Mouse (Mus musculus): ENCODE measurements at regions not wholly inside any gene's neighbourhood (a gene's known extent, or its start where the extent isn't known, plus 50 kb on each side); places are given as distances from the start of the nearest gene placed in this dataset.

DNA sequence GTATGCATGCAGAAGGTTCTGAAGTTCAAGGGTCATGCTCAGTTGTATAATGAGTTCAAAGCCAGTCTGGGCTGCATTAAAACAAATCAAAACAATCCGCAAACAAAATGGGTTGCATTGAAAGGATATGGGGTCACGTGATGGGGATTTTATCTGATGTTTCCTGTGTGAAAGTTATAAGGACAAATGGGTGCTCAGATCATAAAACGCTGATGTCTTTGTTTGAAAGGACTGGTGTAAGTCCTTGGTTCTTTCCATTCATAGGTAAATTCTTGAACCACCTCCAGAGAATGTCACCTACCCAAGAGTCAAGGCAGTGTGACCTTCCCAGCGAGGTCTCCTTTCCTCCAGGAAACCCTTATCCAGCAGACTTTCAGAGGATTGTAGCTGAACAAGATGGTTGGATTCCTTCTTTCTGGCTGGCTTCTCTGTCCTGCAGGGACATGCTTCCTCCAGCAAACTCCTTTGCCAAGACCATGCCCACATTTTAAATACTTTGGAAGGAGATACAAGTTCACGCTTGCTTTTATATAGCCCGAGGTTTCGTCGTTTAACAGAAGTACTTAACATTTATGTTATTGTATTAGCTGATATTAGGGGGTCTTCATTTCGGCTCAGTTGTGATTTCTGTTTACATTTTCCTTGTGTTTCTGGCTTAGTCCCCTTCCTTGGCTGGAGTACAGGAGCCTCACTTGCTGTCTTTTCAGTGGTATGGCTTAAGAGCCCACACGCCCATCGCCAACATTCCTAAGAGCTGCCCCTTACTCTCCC lies 74.6 kb upstream of the Cops8 start:
- H3K27ac ChIP-seq (replicated peaks; ENCODE audit: insufficient read depth, low read depth, low read length) = no peak overlapping the region
- H3K9ac ChIP-seq (ENCODE audit: low read depth, low read length) = no peak overlapping the region
- 77% methylated on average over 11 of the region's 11 CpGs for WGBS
- no peak for TF ChIP-seq CTCF (IDR thresholded peaks at IDR 0.05; ENCODE audit: low read depth, low read length)
- no peak for TF ChIP-seq POLR2A (IDR thresholded peaks at IDR 0.05; ENCODE audit: extremely low read depth, insufficient read depth, low read length)
- H3K4me3 ChIP-seq (ENCODE audit: insufficient read depth, low read depth, low read length) = no peak overlapping the region
- H3K27me3 ChIP-seq (ENCODE audit: control insufficient read depth, insufficient read depth, low read length) = no peaks in the 10 kb centered on the region
- no peak for DNase-seq (ENCODE audit: extremely low read depth, low read depth, low spot score)
- no peaks in the 10 kb centered on the region for H3K36me3 ChIP-seq (ENCODE audit: control insufficient read depth, insufficient read depth, low read length)
- no peaks in the 10 kb centered on the region for H3K79me2 ChIP-seq (ENCODE audit: control insufficient read depth, insufficient read depth, low read length)
- no peaks in the 10 kb centered on the region for H3K4me1 ChIP-seq (ENCODE audit: control insufficient read depth, insufficient read depth, low read length)

DNA sequence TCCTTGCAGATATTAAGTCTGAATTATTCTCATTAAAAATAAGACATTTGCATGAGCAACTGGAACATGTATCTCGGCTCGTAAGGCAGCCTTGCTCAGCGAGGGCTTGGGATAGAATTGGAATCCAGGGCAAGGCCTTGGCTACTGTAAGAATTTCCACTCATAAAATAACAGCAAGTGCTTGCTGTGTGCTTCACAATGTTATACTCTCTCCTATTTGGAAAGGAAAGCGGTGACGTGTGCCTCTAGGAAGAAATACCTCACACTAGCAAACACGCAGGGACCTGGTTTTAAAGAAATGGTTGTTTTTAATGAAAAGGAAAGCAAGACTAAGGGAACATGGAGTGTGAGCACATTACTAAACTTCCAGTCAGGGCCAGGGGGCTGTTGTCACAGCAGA lies 69.3 kb upstream of the Cops8 start:
- no peak overlapping the region for H3K9ac ChIP-seq (ENCODE audit: low read depth, low read length)
- no peak for TF ChIP-seq CTCF (IDR thresholded peaks at IDR 0.05; ENCODE audit: low read depth, low read length)
- TF ChIP-seq POLR2A (IDR thresholded peaks at IDR 0.05; ENCODE audit: extremely low read depth, insufficient read depth, low read length) = no peak
- H3K27me3 ChIP-seq (ENCODE audit: control insufficient read depth, insufficient read depth, low read length) = no peaks in the 10 kb centered on the region
- 94% methylated on average over 6 of the region's 6 CpGs for WGBS
- no peak overlapping the region for H3K27ac ChIP-seq (replicated peaks; ENCODE audit: insufficient read depth, low read depth, low read length)
- no peak overlapping the region for H3K4me3 ChIP-seq (ENCODE audit: insufficient read depth, low read depth, low read length)
- no peaks in the 10 kb centered on the region for H3K36me3 ChIP-seq (ENCODE audit: control insufficient read depth, insufficient read depth, low read length)
- H3K79me2 ChIP-seq (ENCODE audit: control insufficient read depth, insufficient read depth, low read length) = no peaks in the 10 kb centered on the region
- no peak for DNase-seq (ENCODE audit: extremely low read depth, low read depth, low spot score)
- H3K4me1 ChIP-seq (ENCODE audit: control insufficient read depth, insufficient read depth, low read length) = no peaks in the 10 kb centered on the region

DNA sequence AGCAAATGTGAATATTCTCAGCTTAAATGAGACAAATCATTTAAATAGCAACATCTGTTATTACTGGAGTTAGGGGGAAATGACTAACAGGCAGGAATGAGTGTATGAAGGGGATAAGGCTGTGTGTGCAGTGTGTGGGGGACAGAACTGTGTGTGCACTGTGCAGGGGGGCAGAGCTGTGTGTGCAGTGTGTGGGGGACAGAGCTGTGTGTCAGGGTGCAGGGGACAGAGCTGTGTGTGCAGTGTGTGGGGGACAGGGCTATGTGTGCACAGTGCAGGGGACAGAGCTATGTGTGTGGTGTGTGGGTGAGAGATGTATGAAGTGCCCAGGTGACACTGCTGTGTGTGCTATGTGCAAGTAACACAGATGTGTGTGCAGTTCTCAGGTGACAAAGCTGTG lies 66.7 kb upstream of the Cops8 start:
- H3K4me3 ChIP-seq (ENCODE audit: insufficient read depth, low read depth, low read length) = no peak overlapping the region
- H3K36me3 ChIP-seq (ENCODE audit: control insufficient read depth, insufficient read depth, low read length) = no peaks in the 10 kb centered on the region
- H3K9ac ChIP-seq (ENCODE audit: low read depth, low read length) = no peak overlapping the region
- no peaks in the 10 kb centered on the region; the same call in 1 of the 2 replicates for H3K27me3 ChIP-seq (ENCODE audit: control insufficient read depth, insufficient read depth, low read length)
- no peaks in the 10 kb centered on the region for H3K4me1 ChIP-seq (ENCODE audit: control insufficient read depth, insufficient read depth, low read length)
- no peaks in the 10 kb centered on the region for H3K79me2 ChIP-seq (ENCODE audit: control insufficient read depth, insufficient read depth, low read length)
- no peak for DNase-seq (ENCODE audit: extremely low read depth, low read depth, low spot score)
- no peak for TF ChIP-seq CTCF (IDR thresholded peaks at IDR 0.05; ENCODE audit: low read depth, low read length)
- TF ChIP-seq POLR2A (IDR thresholded peaks at IDR 0.05; ENCODE audit: extremely low read depth, insufficient read depth, low read length) = no peak
- no peak overlapping the region for H3K27ac ChIP-seq (replicated peaks; ENCODE audit: insufficient read depth, low read depth, low read length)

DNA sequence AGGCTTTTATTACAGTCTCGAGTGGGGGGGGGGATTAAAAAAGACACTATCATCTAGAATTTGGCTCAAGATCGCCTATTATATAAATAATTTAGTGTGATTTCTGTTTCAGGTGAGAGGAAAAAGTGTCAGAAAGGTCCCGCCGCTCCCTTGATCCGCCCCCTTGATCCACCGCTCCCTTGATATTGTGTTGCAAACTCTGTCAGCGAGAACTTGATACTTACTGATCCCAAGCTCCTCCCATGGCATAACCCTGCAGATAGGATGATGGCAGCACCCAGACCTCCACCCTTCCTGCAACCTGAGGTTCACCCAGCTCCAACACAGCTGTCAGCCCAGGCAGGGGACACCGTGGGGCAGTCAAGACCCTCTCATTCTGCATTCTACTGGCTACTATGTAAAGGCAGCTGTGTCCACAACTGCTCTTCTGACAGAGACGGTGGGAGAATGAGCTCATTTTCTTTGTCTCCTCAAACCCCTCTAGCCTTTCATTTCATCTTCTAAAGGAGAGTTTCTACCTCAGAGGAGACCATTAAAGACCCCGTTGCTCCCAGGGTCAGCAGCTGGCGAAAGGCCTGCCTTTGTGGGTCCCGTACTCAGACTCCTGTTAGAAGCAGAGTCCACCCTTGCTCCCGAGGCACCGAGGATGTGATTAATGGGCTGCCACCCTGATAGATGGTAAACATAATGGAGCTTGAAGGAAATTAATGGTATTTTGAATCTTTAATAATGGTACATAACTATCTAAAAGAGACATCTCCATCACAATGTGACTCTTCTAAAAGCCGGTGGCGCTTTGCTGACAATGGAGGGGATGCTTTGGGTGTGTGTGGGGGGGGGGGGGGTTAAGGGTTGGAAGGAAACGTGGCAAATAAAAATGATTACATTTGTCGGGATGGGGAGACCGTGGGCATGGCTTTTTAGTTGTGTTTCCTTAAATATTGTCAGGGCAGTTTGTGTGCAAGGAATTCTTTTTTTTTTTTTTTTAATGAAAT lies 58.7 kb upstream of the Cops8 start:
- no peak overlapping the region for H3K27ac ChIP-seq (replicated peaks; ENCODE audit: insufficient read depth, low read depth, low read length)
- 66% methylated on average over 19 of the region's 19 CpGs for WGBS
- H3K4me1 ChIP-seq (ENCODE audit: control insufficient read depth, insufficient read depth, low read length) = no peaks in the 10 kb centered on the region
- no peak overlapping the region for H3K9ac ChIP-seq (ENCODE audit: low read depth, low read length)
- no peak for TF ChIP-seq CTCF (IDR thresholded peaks at IDR 0.05; ENCODE audit: low read depth, low read length)
- H3K4me3 ChIP-seq (ENCODE audit: insufficient read depth, low read depth, low read length) = no peak overlapping the region
- H3K36me3 ChIP-seq (ENCODE audit: control insufficient read depth, insufficient read depth, low read length) = no peaks in the 10 kb centered on the region
- no peak for DNase-seq (ENCODE audit: extremely low read depth, low read depth, low spot score)
- H3K79me2 ChIP-seq (ENCODE audit: control insufficient read depth, insufficient read depth, low read length) = no peaks in the 10 kb centered on the region
- H3K27me3 ChIP-seq (ENCODE audit: control insufficient read depth, insufficient read depth, low read length) = no peaks in the 10 kb centered on the region; the same call in 1 of the 2 replicates

DNA sequence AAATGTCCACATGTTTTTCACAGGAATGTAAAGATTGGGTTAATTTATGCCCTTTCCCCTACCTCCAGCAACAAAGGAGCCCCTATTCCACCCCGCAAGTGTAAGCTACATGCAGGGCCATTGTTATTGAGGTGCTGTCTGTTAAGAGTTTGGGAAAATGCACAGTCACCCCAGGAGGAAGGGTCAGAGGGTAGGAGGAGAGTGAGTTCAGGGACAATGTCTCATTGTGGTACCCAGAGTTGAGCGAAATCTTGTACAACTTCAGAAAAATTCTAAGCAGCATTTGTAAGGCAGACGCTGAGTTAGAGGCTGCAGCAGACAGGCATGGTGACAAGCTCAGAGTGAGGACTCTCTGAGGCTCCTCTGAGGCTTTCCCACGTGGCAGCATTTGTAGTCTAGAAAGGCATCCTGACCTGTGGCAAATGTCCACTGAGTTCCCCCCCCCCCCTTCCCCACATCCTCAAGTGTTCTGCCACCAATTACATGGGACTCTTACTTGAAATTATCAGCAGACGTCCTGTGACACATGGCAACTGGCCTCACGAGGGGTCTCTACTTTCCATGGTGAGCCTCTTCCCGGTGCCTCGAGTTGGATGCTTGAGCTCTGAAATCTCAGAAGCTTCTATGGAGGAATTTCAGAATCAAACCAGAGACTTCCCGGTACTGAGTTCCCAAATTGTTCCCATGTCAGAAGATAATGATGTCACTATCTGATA lies 57.8 kb upstream of the Cops8 start:
- WGBS = 76% methylated on average over 9 of the region's 9 CpGs

More for the DNA sequence above, 57.8 kb upstream of the Cops8 start:
- TF ChIP-seq CTCF (IDR thresholded peaks at IDR 0.05; ENCODE audit: low read depth, low read length) = no peak
- no peak overlapping the region for H3K27ac ChIP-seq (replicated peaks; ENCODE audit: insufficient read depth, low read depth, low read length)
- H3K79me2 ChIP-seq (ENCODE audit: control insufficient read depth, insufficient read depth, low read length) = no peaks in the 10 kb centered on the region
- H3K4me3 ChIP-seq (ENCODE audit: insufficient read depth, low read depth, low read length) = no peak overlapping the region
- no peak overlapping the region for H3K9ac ChIP-seq (ENCODE audit: low read depth, low read length)
- no peaks in the 10 kb centered on the region; the same call in 1 of the 2 replicates for H3K27me3 ChIP-seq (ENCODE audit: control insufficient read depth, insufficient read depth, low read length)
- no peak for DNase-seq (ENCODE audit: extremely low read depth, low read depth, low spot score)
- H3K4me1 ChIP-seq (ENCODE audit: control insufficient read depth, insufficient read depth, low read length) = no peaks in the 10 kb centered on the region
- no peaks in the 10 kb centered on the region for H3K36me3 ChIP-seq (ENCODE audit: control insufficient read depth, insufficient read depth, low read length)

Measured in liver, adult 2 months (tissue).